Mouse (Mus musculus): ENCODE results near the gene Carmil2. TPM values are rescaled to one million over a fixed set of nuclear protein-coding genes. Genes with fewer than 3 reads are reported as not detected.
A peak's percentile ranks its signal among the peaks of the same experiment; 100 is the strongest.

Carmil2 gene
- polyA plus RNA-seq, 1 experiment from 2014 or later = 1.4 TPM

DNA sequence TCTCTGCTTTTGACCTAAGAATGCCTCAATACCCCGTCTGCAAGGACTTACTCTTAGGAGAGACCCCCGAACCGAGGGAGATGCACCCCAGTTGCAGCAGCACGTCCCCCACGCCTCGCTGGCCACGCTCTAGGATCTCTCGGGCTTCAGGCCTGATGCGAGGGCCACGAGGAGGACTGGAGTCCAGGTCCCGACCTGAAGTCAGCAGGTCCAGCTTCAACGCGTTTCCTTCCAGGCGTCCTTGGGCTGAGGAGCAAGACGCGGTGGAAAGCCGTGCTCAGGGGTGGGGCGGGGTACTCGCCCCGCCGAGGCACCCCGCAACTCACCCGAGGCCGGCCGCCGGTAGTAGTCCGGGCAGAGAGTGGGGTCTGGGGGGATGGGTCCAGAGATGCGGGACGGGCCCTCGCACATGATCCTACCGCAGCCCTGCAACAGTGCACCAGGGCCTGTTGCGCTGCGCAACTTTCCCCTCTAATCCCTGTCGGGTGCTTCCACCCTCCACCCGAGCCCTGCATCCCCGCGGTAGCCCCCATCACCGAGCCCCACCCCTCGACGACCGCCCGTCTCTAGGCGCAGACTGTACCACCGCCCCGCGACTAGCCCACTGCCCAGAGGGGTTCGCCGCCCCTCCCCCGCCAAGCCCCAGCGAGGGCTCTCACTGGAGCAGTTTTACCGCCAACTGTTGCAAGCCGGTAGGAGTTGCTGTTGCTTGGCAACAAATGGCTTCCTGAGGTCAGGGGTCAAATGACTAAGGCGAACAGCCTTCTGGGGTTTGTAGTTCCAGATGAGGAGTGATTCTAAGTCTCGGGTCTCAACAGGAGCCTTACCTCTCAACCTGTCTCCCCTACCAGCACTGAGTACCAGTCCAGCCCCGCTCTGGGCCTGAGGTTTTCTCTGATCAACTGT lies 21.7 kb downstream of the Carmil2 start, which contains the start of the genes 4933405L10Rik and Enkd1:
Gene 4933405L10Rik (plus strand): TSS at position 158 of the 906 bp plus-strand sequence.
Gene Enkd1 (minus strand): TSS at position 713 of the 906 bp plus-strand sequence.
- H3K4me2 ChIP-seq (ENCODE audit: low read depth, low read length) = peak within 1 kb of the TSS; percentile 91
- peak within 1 kb of the TSS; percentile 76 for H3K9ac ChIP-seq (ENCODE audit: low read depth, low read length)
- 0% methylated on average over 28 of the region's 55 CpGs for WGBS
- no peaks in the 10 kb centered on the region for H3K9me3 ChIP-seq (ENCODE audit: control insufficient read depth, low read length)
- no peaks in the 10 kb centered on the region for H3K27me3 ChIP-seq (replicated peaks; ENCODE audit: control insufficient read depth, insufficient read depth, low read length)
- ATAC-seq (ENCODE audit: low read depth) (peak; percentile 85), DNase-seq (ENCODE audit: low spot score) (peak; percentile 97)
- peak within 1 kb of the TSS; percentile 65 for H3K4me3 ChIP-seq (ENCODE audit: low read depth, low read length)
- H3K27ac ChIP-seq (replicated peaks; ENCODE audit: low read depth, low read length) = no peak within 1 kb of the TSS
- peaks cover 15% of the 10 kb centered on the region for H3K4me1 ChIP-seq (ENCODE audit: control insufficient read depth, insufficient read depth, low read length)
- peaks cover 19% of the 10 kb centered on the region for H3K36me3 ChIP-seq (ENCODE audit: control insufficient read depth, insufficient read depth, low read length)

DNA sequence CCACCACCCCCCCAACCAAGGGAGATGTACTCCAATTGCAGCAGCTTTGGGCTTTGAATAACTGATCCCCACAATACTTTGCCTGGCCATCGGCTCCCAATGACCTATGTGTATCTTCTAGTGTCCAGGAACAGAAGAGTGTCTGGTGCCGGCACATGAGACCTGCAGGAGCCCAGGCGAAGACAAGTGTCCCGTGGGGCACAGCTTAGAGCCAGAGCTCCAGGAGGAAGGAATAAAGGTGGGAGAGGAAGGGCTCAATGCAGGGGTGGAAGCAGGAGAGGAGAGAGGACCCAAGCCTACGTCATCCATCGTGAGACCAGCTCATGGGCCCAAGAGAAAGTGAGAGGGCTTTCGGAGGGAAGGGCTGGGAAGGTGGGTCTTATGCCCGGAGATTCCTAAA lies 22.6 kb downstream of the Carmil2 start:
- Histone ChIP-seq H3K27me3 (replicated peaks; ENCODE audit: control insufficient read depth, insufficient read depth, low read length) (no peaks in the 10 kb centered on the region), H3K4me3 (ENCODE audit: low read depth, low read length) (no peak overlapping the region), H3K9ac (ENCODE audit: low read depth, low read length) (no peak overlapping the region), H3K9me3 (ENCODE audit: control insufficient read depth, low read length) (no peaks in the 10 kb centered on the region), H3K4me2 (ENCODE audit: low read depth, low read length) (no peak overlapping the region), H3K27ac (replicated peaks; ENCODE audit: low read depth, low read length) (no peak overlapping the region), H3K36me3 (ENCODE audit: control insufficient read depth, insufficient read depth, low read length) (peaks cover 10% of the 10 kb centered on the region), H3K4me1 (ENCODE audit: control insufficient read depth, insufficient read depth, low read length) (peaks cover 15% of the 10 kb centered on the region)
- DNase-seq (ENCODE audit: low spot score) (no peak), ATAC-seq (ENCODE audit: low read depth) (no peak)
- WGBS = 96% methylated on average over 8 of the region's 8 CpGs

DNA sequence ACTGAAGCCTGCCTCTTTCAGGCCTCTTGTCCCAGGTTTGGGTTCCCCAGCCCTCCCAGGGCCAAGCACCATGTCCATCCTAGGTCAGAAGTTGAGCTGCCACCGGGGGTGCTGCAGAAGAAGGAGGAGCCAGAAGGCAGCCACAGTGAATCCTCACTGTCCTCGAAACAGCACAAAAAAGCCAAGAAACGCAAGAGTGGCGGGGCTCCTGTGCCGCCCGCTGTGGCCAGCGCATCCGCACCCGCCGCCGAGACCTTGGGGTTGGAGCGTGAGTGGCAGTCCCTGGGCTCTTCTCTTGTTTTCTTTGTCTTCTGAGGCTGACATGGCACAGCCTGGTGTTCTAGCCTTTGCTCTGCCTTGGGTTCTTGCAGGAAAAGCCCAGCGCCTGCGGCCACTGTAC lies 23.2 kb downstream of the Carmil2 start:
- H3K9ac ChIP-seq (ENCODE audit: low read depth, low read length) = no peak overlapping the region
- peaks cover 15% of the 10 kb centered on the region for H3K4me1 ChIP-seq (ENCODE audit: control insufficient read depth, insufficient read depth, low read length)
- no peaks in the 10 kb centered on the region for H3K27me3 ChIP-seq (replicated peaks; ENCODE audit: control insufficient read depth, insufficient read depth, low read length)
- no peak overlapping the region for H3K4me3 ChIP-seq (ENCODE audit: low read depth, low read length)
- no peaks in the 10 kb centered on the region for H3K9me3 ChIP-seq (ENCODE audit: control insufficient read depth, low read length)
- H3K4me2 ChIP-seq (ENCODE audit: low read depth, low read length) = no peak overlapping the region
- 73% methylated on average over 12 of the region's 14 CpGs for WGBS
- DNase-seq (ENCODE audit: low spot score) = no peak
- H3K36me3 ChIP-seq (ENCODE audit: control insufficient read depth, insufficient read depth, low read length) = 0 out of 2 replicates have a peak, but pooled peaks cover 4% of the 10 kb centered on the region
- H3K27ac ChIP-seq (replicated peaks; ENCODE audit: low read depth, low read length) = no peak overlapping the region
- ATAC-seq (ENCODE audit: low read depth) = no peak

DNA sequence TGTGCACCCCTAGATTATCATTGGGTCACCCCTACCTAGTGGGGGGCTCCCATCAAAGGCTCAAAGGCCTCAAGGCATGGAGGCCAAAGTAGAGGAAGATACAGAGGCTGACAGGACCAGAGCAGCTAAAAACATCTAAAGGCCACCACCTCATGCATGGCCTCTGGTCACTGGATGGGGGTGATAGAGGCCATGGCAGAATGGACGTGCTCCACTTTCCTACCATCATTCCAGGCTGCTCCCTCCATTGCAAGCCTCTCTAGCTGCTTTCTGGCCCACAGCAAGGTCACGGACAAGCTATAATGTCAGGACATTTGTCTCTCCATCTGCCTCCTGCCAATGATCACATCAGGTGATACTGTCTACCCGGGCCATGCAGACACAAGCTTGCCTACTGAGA lies 26.2 kb downstream of the Carmil2 start:
- H3K36me3 ChIP-seq (ENCODE audit: control insufficient read depth, insufficient read depth, low read length) = peaks cover 6% of the 10 kb centered on the region
- no peak overlapping the region for H3K9ac ChIP-seq (ENCODE audit: low read depth, low read length)
- no peaks in the 10 kb centered on the region for H3K9me3 ChIP-seq (ENCODE audit: control insufficient read depth, low read length)
- peaks cover 7% of the 10 kb centered on the region; the same call in 1 of the 2 replicates for H3K4me1 ChIP-seq (ENCODE audit: control insufficient read depth, insufficient read depth, low read length)
- H3K27ac ChIP-seq (replicated peaks; ENCODE audit: low read depth, low read length) = no peak overlapping the region
- DNase-seq (ENCODE audit: low spot score) = no peak
- H3K4me3 ChIP-seq (ENCODE audit: low read depth, low read length) = no peak overlapping the region
- no peaks in the 10 kb centered on the region for H3K27me3 ChIP-seq (replicated peaks; ENCODE audit: control insufficient read depth, insufficient read depth, low read length)
- ATAC-seq (ENCODE audit: low read depth) = no peak
- H3K4me2 ChIP-seq (ENCODE audit: low read depth, low read length) = no peak overlapping the region
- WGBS = 91% methylated on average over 3 of the region's 3 CpGs

DNA sequence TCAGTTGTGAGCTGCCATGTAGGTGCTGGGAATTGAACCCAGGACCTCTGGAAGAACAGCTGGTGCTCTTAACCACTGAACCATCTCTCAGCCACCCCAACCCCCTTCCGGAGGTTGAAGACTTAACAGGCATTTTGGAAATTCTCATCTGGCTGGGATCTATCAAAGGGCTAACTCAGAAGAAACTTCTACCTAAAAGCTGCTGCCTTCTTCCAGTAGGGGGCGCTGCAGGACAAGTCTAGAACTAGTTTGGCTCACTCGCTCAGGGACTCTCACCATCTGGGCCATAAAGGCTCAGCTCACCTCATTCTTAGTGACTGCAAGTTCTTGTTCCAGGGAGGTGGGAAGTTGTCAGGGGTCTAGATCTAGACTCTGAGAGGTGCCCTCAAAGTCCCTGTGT lies 28.1 kb downstream of the Carmil2 start:
- ATAC-seq (ENCODE audit: low read depth) = peak; percentile 35
- 12% methylated on average over 3 of the region's 3 CpGs for WGBS
- Histone ChIP-seq H3K27ac (replicated peaks; ENCODE audit: low read depth, low read length) (no peak overlapping the region), H3K9ac (ENCODE audit: low read depth, low read length) (no peak overlapping the region), H3K4me2 (ENCODE audit: low read depth, low read length) (no peak overlapping the region), H3K4me3 (ENCODE audit: low read depth, low read length) (no peak overlapping the region), H3K27me3 (replicated peaks; ENCODE audit: control insufficient read depth, insufficient read depth, low read length) (no peaks in the 10 kb centered on the region), H3K36me3 (ENCODE audit: control insufficient read depth, insufficient read depth, low read length) (peaks cover 7% of the 10 kb centered on the region), H3K9me3 (ENCODE audit: control insufficient read depth, low read length) (no peaks in the 10 kb centered on the region), H3K4me1 (ENCODE audit: control insufficient read depth, insufficient read depth, low read length) (no peaks in the 10 kb centered on the region)
- DNase-seq (ENCODE audit: low spot score) = peak; percentile 94

DNA sequence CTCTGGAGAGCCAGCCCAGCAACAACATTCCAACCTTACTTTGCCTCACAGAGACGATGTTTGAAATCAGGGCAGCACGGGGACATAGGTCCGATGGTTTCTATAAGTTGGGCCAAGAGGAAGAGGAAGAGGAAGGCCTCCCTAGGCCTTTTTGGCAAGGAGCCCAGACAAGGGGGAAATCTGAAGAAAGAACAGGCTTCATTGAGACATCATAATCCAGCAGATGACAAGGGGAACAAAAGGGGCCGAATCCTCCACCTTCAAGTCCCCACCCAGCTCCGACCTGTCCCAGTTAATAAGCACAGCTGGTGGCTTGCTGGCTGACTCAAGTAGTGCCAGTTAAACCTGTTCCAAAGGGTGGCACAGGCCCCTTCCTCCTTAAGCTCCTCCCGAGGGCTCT lies 29.0 kb downstream of the Carmil2 start:
- no peaks in the 10 kb centered on the region for H3K27me3 ChIP-seq (replicated peaks; ENCODE audit: control insufficient read depth, insufficient read depth, low read length)
- H3K9ac ChIP-seq (ENCODE audit: low read depth, low read length) = no peak overlapping the region
- WGBS = 71% methylated on average over 6 of the region's 6 CpGs
- peak; percentile 76 for ATAC-seq (ENCODE audit: low read depth)
- H3K9me3 ChIP-seq (ENCODE audit: control insufficient read depth, low read length) = no peaks in the 10 kb centered on the region
- H3K4me2 ChIP-seq (ENCODE audit: low read depth, low read length) = no peak overlapping the region
- DNase-seq (ENCODE audit: low spot score) = peak; percentile 82
- no peaks in the 10 kb centered on the region for H3K4me1 ChIP-seq (ENCODE audit: control insufficient read depth, insufficient read depth, low read length)
- 0 out of 2 replicates have a peak overlapping the region, but pooled peaks have one; percentile 34 for H3K27ac ChIP-seq (replicated peaks; ENCODE audit: low read depth, low read length)
- no peak overlapping the region for H3K4me3 ChIP-seq (ENCODE audit: low read depth, low read length)
- H3K36me3 ChIP-seq (ENCODE audit: control insufficient read depth, insufficient read depth, low read length) = peaks cover 7% of the 10 kb centered on the region

DNA sequence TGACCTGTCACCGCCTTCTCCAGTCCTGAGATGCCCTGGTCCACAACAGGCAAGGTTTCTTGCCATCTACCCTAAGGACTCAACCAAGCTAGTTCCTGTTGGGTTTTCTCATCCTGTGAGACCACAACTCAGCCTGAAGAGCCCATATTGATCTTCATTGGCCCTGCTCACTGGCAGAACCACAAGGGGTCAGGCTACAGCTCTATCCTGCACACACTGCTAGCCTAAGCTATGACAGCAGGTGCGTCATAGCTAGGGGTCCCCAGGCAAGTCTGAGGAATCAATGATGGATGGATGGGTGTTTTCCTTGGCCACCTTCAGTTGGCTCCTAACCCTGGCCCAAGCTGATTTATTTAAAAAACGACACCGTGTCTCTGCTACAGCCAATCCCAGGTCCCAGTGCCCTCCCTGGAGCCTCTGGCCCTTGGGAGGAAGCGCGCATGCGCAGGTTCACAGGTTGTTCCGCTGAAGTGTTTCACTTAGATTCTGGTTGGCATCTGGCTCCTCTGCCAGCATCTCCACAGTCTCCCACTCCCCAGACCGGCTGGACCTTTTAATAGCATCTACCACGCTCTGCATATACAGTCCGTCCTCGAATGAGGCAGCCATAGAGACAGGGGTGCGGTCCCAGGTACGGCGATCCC lies 30.4 kb downstream of the Carmil2 start:
- Histone ChIP-seq H3K4me3 (ENCODE audit: low read depth, low read length) (no peak overlapping the region), H3K27me3 (replicated peaks; ENCODE audit: control insufficient read depth, insufficient read depth, low read length) (no peaks in the 10 kb centered on the region), H3K4me1 (ENCODE audit: control insufficient read depth, insufficient read depth, low read length) (no peaks in the 10 kb centered on the region), H3K27ac (replicated peaks; ENCODE audit: low read depth, low read length) (no peak overlapping the region), H3K9ac (ENCODE audit: low read depth, low read length) (no peak overlapping the region), H3K4me2 (ENCODE audit: low read depth, low read length) (no peak overlapping the region), H3K36me3 (ENCODE audit: control insufficient read depth, insufficient read depth, low read length) (peaks cover 7% of the 10 kb centered on the region), H3K9me3 (ENCODE audit: control insufficient read depth, low read length) (no peaks in the 10 kb centered on the region)
- DNase-seq (ENCODE audit: low spot score) (no peak), ATAC-seq (ENCODE audit: low read depth) (no peak)
- WGBS = 96% methylated on average over 15 of the region's 15 CpGs

DNA sequence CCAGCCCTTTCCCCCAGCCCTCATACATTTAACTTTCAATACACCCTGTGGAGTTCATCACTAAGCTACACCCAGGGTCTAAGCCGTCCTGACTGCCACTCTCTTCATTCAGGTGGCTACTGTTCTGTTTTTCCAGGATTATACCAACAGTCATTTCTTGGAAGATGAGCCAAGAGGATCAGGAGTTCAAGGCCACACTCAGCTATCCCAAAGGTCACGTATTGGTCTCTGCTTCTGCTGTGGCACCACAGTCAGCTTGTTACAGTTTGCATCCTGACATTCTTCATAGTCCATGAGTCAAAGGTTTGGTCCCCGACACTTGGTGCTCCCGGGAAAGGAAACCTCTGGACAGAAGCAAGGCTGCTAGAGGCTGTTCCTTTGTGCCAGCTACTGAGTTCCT lies 33.6 kb downstream of the Carmil2 start:
- Histone ChIP-seq H3K27me3 (replicated peaks; ENCODE audit: control insufficient read depth, insufficient read depth, low read length) (no peaks in the 10 kb centered on the region), H3K4me1 (ENCODE audit: control insufficient read depth, insufficient read depth, low read length) (no peaks in the 10 kb centered on the region), H3K27ac (replicated peaks; ENCODE audit: low read depth, low read length) (no peak overlapping the region), H3K9ac (ENCODE audit: low read depth, low read length) (no peak overlapping the region), H3K36me3 (ENCODE audit: control insufficient read depth, insufficient read depth, low read length) (peaks cover 21% of the 10 kb centered on the region), H3K9me3 (ENCODE audit: control insufficient read depth, low read length) (no peaks in the 10 kb centered on the region), H3K4me3 (ENCODE audit: low read depth, low read length) (no peak overlapping the region), H3K4me2 (ENCODE audit: low read depth, low read length) (no peak overlapping the region)
- DNase-seq (ENCODE audit: low spot score) (no peak), ATAC-seq (ENCODE audit: low read depth) (no peak)
- 85% methylated on average over 4 of the region's 4 CpGs for WGBS
